Mouse (Mus musculus) stomach, embryonic 15.5 days (tissue): Measurements from ENCODE around the gene Olfr76. TPM values are rescaled to one million over a fixed set of nuclear protein-coding genes. Genes with fewer than 3 reads are reported as not detected.
"Not testable (repeated sequence)": the region's sequence is repeated elsewhere in the genome, so short reads cannot be mapped to it uniquely, and the experiment has no call there.

Source experiments
- ATAC-seq: fragments of 200-750 bp; cut with Nextera tagmentation; 2 replicates; pipeline ENCODE4 v1.8.0; 2017; ENCODE audit warnings: low read depth, moderate number of reproducible peaks, moderate TSS enrichment; ENCODE audit not compliant: insufficient read depth, low FRiP score
- H3K27ac ChIP-seq: fragments of 300-500 bp; sonication (generic); 2 replicates; pipeline ENCODE4 v1.5.1; 2015; ENCODE audit warnings: mild to moderate bottlenecking, inconsistent platforms
- H3K27me3 ChIP-seq: fragments of 300-500 bp; sonication (generic); replicated peaks from 2 replicates; pipeline ENCODE4 v1.6.1; 2015; ENCODE audit warnings: inconsistent platforms
- H3K36me3 ChIP-seq: fragments of 300-500 bp; sonication (generic); 2 replicates; pipeline ENCODE4 v1.6.1; 2015; ENCODE audit warnings: inconsistent platforms
- H3K4me1 ChIP-seq: fragments of 300-500 bp; sonication (generic); 2 replicates; pipeline ENCODE4 v1.6.1; 2015; ENCODE audit warnings: inconsistent platforms
- H3K4me2 ChIP-seq: fragments of 300-500 bp; sonication (generic); 2 replicates; pipeline ENCODE4 v1.6.1; 2015; ENCODE audit warnings: mild to moderate bottlenecking, inconsistent platforms
- H3K4me3 ChIP-seq: fragments of 300-500 bp; sonication (generic); replicated peaks from 2 replicates; pipeline ENCODE4 v1.5.1; 2015; ENCODE audit warnings: inconsistent platforms
- H3K9ac ChIP-seq: fragments of 300-500 bp; sonication (generic); 2 replicates; pipeline ENCODE4 v1.6.1; 2015; ENCODE audit warnings: inconsistent platforms
- H3K9me3 ChIP-seq: fragments of 300-500 bp; sonication (generic); 2 replicates; pipeline ENCODE4 v1.6.1; 2016; ENCODE audit warnings: inconsistent platforms
- WGBS: fragments of 180-500 bp; shearing (Covaris S2); methylation state at CpG from one replicate; pipeline ENCODE4 v1.1.7; 2015; 5-methylcytosine and 5-hydroxymethylcytosine counted together
- polyA plus RNA-seq: library from polyadenylated mRNA; unstranded; fragments of >200 nt; fragmentation: Nextera tagmentation; extraction: Ambion mirVana; gene quantifications from 2 replicates; pipeline ENCODE4 v1.2.1, GENCODE M21; 2015

The Olfr76 gene
- polyA plus RNA-seq: not detected in 2 replicates

DNA sequence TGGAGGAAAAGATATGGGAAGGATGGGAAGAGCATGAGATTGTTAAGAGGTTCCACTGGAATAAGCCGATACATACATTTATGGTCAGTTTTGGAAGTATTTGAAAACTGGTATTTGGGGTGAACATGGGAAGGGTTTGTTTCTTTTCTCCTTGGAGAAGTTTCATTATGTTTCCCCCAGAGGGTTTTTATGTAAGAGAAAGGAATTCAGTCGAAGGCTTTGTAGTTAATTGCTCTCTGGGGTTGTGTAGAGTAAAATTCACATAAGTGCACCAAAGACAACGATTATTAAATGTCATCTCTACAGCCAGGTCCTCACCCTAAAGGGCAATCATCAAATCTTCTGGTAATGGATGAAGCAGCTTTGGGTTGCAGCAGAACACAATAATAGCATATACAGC lies at the start of gene Olfr76:
TSS of gene Olfr76 (minus strand) at position 101 of the 400 bp plus-strand sequence.
- Histone ChIP-seq H3K27me3 (no peaks in the 10 kb centered on the region), H3K9me3 (no peaks in the 10 kb centered on the region), H3K9ac (no peak within 1 kb of the TSS), H3K4me3 (no peak within 1 kb of the TSS), H3K4me1 (no peaks in the 10 kb centered on the region), H3K36me3 (no peaks in the 10 kb centered on the region), H3K27ac (no peak within 1 kb of the TSS), H3K4me2 (no peak within 1 kb of the TSS)
- WGBS: 77% methylated on average over 3 of the region's 3 CpGs
- no peak for ATAC-seq

DNA sequence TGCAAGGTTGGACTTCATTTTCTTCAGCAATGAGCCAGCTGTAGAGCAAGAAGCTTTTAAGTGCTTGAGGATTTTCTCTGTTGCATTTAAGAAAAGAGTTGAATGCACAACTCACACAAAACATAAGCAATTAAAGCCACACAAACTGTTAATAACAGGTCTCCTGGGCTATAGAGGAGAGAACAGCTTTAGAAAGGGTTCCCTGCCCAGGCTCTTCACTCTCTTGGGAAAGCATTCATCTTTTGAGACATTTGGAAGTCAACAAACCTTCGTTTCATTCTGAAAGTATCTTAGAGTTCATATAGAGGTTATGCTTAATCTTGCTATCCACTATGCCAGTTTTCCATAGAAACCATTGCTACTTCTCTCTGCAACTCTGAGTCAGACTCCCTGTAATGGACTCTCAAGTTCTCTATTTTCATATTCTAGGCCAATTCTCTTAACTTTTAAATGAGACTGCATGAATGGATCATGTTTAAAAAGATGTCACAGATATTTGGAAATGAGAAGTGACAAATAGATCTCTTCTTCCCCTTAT lies 47.1 kb upstream of the Olfr76 start, which contains the start of gene Olfr1555-ps1:
TSS of gene Olfr1555-ps1 (minus strand) at position 51 of the 538 bp plus-strand sequence.
- not testable (repeated sequence) for H3K4me1 ChIP-seq, H3K9me3 ChIP-seq, H3K27ac ChIP-seq, H3K4me3 ChIP-seq, H3K36me3 ChIP-seq, H3K9ac ChIP-seq, H3K27me3 ChIP-seq, ATAC-seq, H3K4me2 ChIP-seq
- WGBS: 10% methylated on average over 1 of the region's 1 CpGs

DNA sequence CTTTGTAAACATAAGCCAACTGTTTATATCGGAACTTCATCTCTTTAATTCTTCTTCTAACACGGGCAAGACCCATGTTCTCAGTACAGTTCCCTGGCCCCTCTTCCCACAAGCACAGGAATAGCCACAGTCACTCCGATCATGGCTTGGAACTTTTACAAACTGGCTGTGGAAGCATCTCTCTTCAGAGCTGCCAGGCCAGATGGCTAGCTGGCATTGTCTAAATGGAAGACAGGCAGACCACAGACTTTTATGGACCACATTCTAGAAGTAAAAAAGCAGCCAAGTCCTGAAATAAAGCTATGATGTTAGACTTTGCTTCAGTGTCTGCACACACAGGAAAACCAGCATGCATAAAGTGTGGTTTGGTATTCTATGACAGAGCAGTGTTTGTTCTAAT lies 22.4 kb upstream of the Olfr76 start:
- 78% methylated on average over 3 of the region's 3 CpGs for WGBS
- Histone ChIP-seq H3K4me2 (no peak overlapping the region), H3K9me3 (no peaks in the 10 kb centered on the region), H3K27ac (no peak overlapping the region), H3K36me3 (no peaks in the 10 kb centered on the region), H3K4me3 (no peak overlapping the region), H3K27me3 (no peaks in the 10 kb centered on the region), H3K4me1 (no peaks in the 10 kb centered on the region), H3K9ac (no peak overlapping the region)
- ATAC-seq: no peak

DNA sequence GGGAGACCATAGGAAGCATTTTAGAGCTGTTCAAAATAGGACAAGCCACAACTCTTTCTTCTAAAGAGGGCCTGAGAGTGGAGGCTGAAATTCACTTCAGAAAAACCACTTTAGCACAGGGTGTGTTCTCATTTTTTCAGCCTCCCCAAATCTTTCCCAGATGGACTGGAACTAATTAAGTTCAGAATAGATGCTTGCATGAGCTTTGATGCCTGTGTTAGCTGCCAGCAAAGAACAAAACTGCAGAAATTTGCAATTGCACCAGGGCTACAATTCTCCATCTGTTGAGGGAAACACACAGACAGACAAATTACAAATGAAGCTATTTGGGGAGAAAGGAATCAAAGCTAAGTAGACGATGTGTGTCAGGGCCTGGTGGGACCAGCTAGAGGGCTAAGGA lies 20.4 kb upstream of the Olfr76 start:
- no peak overlapping the region for H3K9ac ChIP-seq
- ATAC-seq: no peak
- H3K27ac ChIP-seq: no peak overlapping the region
- H3K4me2 ChIP-seq: no peak overlapping the region
- H3K4me3 ChIP-seq: no peak overlapping the region
- H3K9me3 ChIP-seq: no peaks in the 10 kb centered on the region
- no peaks in the 10 kb centered on the region for H3K36me3 ChIP-seq
- H3K27me3 ChIP-seq: no peaks in the 10 kb centered on the region
- WGBS: 57% methylated on average over 1 of the region's 1 CpGs
- H3K4me1 ChIP-seq: no peaks in the 10 kb centered on the region

DNA sequence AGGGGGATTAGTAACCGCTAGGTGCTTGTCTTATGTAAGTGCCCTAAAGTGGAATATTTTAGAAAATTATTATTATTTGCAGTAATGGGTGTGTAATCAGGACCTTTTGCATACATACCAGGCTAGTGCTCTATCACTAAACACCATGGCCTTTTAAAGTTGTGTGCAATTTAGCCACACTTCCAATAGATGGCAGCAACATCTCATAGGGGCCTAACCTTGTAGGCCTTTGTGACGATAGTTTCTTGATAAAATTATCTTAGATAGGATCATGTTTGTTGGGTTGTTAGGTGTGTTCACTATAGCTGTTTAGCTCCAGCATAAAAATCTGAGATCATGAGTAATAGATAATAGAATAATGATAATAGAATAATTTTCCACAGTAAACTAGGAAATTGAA lies 11.3 kb upstream of the Olfr76 start:
- no peak for ATAC-seq
- H3K4me1 ChIP-seq: no peaks in the 10 kb centered on the region

DNA sequence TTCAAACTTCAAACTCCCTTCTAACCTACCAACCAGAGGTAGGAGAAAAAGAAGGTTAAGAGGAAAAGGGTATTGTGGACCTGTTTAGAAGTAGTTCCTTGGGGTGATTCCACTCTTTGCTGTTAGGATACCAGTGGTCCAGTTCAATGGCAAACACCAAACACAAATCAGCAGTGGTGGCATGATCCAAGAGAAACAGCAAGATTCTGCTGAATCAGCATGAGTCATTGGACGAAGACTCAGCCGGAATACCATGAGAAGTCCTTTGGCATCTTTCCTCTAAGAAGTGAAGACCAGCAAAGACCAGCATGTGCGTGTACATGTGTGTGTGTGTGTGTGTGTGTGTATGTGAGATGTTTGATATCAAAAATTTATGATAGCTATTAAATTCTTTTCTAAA lies 6.5 kb downstream of the Olfr76 start:
- 90% methylated on average over 3 of the region's 3 CpGs for WGBS

More for the DNA sequence above, 11.3 kb upstream of the Olfr76 start:
- Histone ChIP-seq H3K4me2 (no peak overlapping the region), H3K9ac (no peak overlapping the region), H3K36me3 (no peaks in the 10 kb centered on the region), H3K27ac (no peak overlapping the region), H3K9me3 (no peaks in the 10 kb centered on the region), H3K4me3 (no peak overlapping the region), H3K27me3 (no peaks in the 10 kb centered on the region)
- 26% methylated on average over 2 of the region's 2 CpGs for WGBS

DNA sequence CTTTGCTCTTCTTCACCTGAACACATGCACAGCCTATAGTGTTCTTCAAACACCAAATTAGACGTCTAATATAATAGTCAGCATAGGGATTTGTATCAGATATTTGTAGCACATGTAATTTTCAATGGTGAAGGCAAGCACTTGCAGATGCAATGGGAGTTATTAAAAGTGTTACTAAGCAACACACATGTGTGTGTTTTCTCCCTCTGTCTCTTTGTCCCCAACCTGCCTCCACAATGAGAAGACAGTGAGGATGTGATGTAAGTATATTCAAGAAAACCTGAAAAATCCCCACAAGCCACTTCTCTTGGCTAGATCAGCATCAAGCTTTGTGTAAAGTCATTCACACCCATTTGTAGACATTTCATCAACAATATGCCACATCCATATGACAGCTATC lies 7.2 kb downstream of the Olfr76 start, which contains the start of gene Olfr1428:
TSS of gene Olfr1428 (minus strand) at position 101 of the 400 bp plus-strand sequence.
- H3K9me3 ChIP-seq: no peaks in the 10 kb centered on the region
- H3K27me3 ChIP-seq: no peaks in the 10 kb centered on the region
- H3K27ac ChIP-seq: no peak within 1 kb of the TSS
- no peak for ATAC-seq
- WGBS: 75% methylated on average over 1 of the region's 1 CpGs
- H3K9ac ChIP-seq: no peak within 1 kb of the TSS
- no peaks in the 10 kb centered on the region for H3K4me1 ChIP-seq
- H3K4me2 ChIP-seq: no peak within 1 kb of the TSS
- no peak within 1 kb of the TSS for H3K4me3 ChIP-seq
- H3K36me3 ChIP-seq: no peaks in the 10 kb centered on the region

More for the DNA sequence above, 6.5 kb downstream of the Olfr76 start:
- H3K9ac ChIP-seq: no peak overlapping the region
- no peak for ATAC-seq
- H3K9me3 ChIP-seq: no peaks in the 10 kb centered on the region
- no peak overlapping the region for H3K27ac ChIP-seq
- no peaks in the 10 kb centered on the region for H3K4me1 ChIP-seq
- H3K27me3 ChIP-seq: no peaks in the 10 kb centered on the region
- H3K4me2 ChIP-seq: no peak overlapping the region
- H3K4me3 ChIP-seq: no peak overlapping the region
- H3K36me3 ChIP-seq: no peaks in the 10 kb centered on the region

DNA sequence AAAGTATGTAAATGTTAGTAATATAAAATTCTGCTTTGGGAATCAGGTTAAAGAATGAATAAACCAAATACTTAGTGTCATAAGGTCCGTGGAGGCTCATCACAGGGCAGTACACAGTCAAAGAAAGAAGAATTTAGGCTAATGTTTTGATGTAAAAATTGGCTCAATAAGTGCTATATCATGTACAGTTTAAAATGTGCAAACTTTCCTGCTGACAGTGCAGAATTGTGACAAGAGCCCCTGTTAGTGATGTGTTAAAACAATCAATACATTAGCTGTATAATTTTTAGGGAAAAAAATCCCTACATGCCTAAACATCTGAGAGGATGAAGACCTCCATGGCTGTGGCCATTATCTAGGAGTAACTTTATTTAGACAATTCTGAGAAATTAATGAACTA lies 9.2 kb downstream of the Olfr76 start:
- Histone ChIP-seq H3K4me3 (no peak overlapping the region), H3K4me1 (no peaks in the 10 kb centered on the region), H3K9ac (no peak overlapping the region), H3K27ac (no peak overlapping the region), H3K27me3 (no peaks in the 10 kb centered on the region), H3K4me2 (no peak overlapping the region), H3K9me3 (no peaks in the 10 kb centered on the region), H3K36me3 (no peaks in the 10 kb centered on the region)
- ATAC-seq: no peak
- WGBS: 47% methylated on average over 1 of the region's 1 CpGs

DNA sequence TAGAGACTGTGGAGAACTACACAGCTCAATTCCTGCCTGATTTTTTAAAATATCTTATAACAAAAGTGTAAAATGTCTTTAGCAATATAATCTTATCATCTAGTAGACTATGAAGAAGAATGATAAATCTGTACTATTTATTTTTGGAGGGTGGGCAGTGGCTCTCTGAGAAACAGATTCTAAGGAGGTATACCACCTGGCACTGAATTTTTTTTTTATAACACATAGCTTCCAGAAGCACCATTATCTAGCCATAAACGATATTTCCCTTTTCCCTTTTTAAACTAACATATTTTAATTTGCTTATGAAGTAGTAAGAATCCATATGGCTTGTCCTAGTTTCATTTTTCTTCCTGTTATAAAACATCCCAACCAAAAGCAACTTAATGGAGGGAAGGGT lies 18.5 kb downstream of the Olfr76 start:
- no peak for ATAC-seq
- H3K36me3 ChIP-seq: no peaks in the 10 kb centered on the region
- H3K9me3 ChIP-seq: no peaks in the 10 kb centered on the region
- no peaks in the 10 kb centered on the region for H3K27me3 ChIP-seq
- H3K4me2 ChIP-seq: no peak overlapping the region
- H3K4me1 ChIP-seq: no peaks in the 10 kb centered on the region
- 59% methylated on average over 1 of the region's 1 CpGs for WGBS
- H3K4me3 ChIP-seq: no peak overlapping the region
- no peak overlapping the region for H3K9ac ChIP-seq
- no peak overlapping the region for H3K27ac ChIP-seq

DNA sequence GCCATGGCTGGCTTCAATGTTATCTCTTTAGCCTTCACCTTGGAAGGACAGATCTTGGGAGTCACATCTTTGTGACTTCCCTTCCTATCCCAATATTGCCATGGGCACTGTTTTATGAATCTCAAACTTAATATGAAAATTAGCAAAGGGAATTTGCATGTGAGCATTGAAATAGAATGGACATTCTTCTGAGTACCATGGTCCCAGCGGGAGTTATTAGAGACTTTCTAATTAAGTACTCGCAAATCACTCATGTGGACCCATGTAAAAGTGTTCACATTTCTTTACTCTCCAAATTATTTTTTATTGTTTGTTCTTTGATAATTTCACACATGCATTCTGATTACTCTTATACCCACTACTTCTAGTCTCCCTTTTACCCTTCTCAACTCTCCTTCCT lies 19.8 kb downstream of the Olfr76 start, which contains the start of gene Olfr1427:
TSS of gene Olfr1427 (minus strand) at position 101 of the 400 bp plus-strand sequence.
- H3K9me3 ChIP-seq: no peaks in the 10 kb centered on the region
- no peaks in the 10 kb centered on the region for H3K27me3 ChIP-seq
- H3K9ac ChIP-seq: no peak within 1 kb of the TSS
- H3K27ac ChIP-seq: no peak within 1 kb of the TSS
- H3K4me2 ChIP-seq: no peak within 1 kb of the TSS
- no peaks in the 10 kb centered on the region for H3K36me3 ChIP-seq
- 90% methylated on average over 2 of the region's 2 CpGs for WGBS
- ATAC-seq: no peak
- no peaks in the 10 kb centered on the region for H3K4me1 ChIP-seq
- no peak within 1 kb of the TSS for H3K4me3 ChIP-seq

DNA sequence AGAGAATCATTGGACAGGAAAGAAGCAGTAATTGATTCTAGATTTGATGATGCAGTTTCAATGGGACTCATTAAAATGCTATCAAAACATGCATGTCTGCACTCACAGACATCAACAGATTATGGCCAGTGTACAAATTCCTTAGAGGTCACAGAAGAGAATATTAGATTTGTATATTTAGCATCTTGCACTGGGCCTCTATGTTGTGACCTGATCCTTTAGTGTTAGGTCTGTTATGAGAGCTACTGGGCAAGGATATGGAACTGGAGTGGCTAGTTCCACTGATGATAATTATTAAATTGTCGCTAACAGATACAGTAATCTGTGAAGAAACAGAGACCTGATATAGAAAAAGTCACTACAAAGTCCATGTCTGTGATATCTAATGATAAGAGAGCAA lies 31.1 kb downstream of the Olfr76 start, which contains the start of gene Olfr1426:
TSS of gene Olfr1426 (minus strand) at position 101 of the 400 bp plus-strand sequence.
- no peak within 1 kb of the TSS for H3K9ac ChIP-seq
- no peak within 1 kb of the TSS for H3K4me3 ChIP-seq
- H3K4me1 ChIP-seq: no peaks in the 10 kb centered on the region
- no peaks in the 10 kb centered on the region for H3K27me3 ChIP-seq
- WGBS: 70% methylated on average over 1 of the region's 1 CpGs
- no peaks in the 10 kb centered on the region for H3K36me3 ChIP-seq
- no peaks in the 10 kb centered on the region for H3K9me3 ChIP-seq
- H3K4me2 ChIP-seq: no peak within 1 kb of the TSS
- no peak for ATAC-seq
- no peak within 1 kb of the TSS for H3K27ac ChIP-seq

DNA sequence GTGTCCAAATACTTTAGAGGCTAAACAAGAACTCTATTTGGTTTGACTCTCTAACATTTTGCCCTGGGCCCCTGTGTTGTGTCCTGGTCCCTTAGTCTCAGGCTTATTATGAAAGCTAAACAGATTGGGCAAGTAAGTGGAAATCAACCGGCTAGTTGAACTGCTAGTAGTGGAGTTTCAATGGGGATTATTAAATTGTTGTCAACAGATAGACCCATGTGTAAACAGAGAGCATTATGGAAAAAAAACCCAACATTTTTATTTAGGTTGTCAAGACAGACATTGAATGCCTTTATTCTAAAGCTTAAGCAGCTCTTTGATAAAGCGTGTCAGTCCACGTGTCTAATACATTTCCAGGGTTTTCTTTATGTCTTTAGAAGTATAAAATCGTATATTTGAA lies 45.4 kb downstream of the Olfr76 start, which contains the start of gene Olfr1425:
TSS of gene Olfr1425 (minus strand) at position 101 of the 400 bp plus-strand sequence.
- H3K9me3 ChIP-seq, H3K4me1 ChIP-seq: not testable (repeated sequence)
- WGBS: 68% methylated on average over 4 of the region's 4 CpGs

DNA sequence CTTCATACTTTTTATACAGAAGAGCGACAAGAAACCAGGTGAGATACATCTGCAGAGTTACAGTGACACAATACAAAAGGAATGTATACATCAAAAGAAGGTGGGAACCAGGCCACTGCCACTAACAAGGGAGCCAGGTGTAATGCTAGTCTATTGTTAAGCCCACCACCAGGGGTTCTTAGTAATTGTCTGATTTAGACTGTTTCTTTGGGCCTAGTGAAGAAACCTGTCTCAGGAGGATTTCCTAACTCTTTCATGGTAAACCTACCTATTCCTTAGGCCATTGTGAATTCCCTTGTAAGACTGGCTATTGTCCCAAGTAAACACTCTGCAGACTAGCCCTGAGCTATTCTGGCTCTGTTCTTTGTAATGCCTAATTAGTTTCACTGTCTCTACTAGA lies 53.5 kb downstream of the Olfr76 start:
- ATAC-seq: not testable (repeated sequence)

More for the DNA sequence above, 45.4 kb downstream of the Olfr76 start, which contains the start of gene Olfr1425:
- ATAC-seq, H3K4me3 ChIP-seq, H3K4me2 ChIP-seq, H3K27me3 ChIP-seq, H3K27ac ChIP-seq, H3K36me3 ChIP-seq, H3K9ac ChIP-seq: not testable (repeated sequence)

More for the DNA sequence above, 53.5 kb downstream of the Olfr76 start:
- not testable (repeated sequence) for H3K4me2 ChIP-seq, H3K27me3 ChIP-seq, H3K4me3 ChIP-seq, H3K36me3 ChIP-seq, H3K27ac ChIP-seq, H3K9me3 ChIP-seq, H3K9ac ChIP-seq, H3K4me1 ChIP-seq
- 75% methylated on average over 1 of the region's 1 CpGs for WGBS
